Mouse (Mus musculus) cerebellum, adult 2 months (tissue): ENCODE results near the gene Igf2bp3. TPM values are rescaled to one million over a fixed set of nuclear protein-coding genes. Genes with fewer than 3 reads are reported as not detected.

Experiments
- DNase-seq, 2 experiments: peaks; one replicate each; pipeline ENCODE4 v3.0.0; 2021
- H3K27ac ChIP-seq: fragments of 200-500 bp; 2 replicates; pipeline ENCODE4 v1.5.1; 2012; ENCODE audit warnings: low read length, control low read depth, inconsistent platforms; ENCODE audit not compliant: insufficient read depth
- H3K27me3 ChIP-seq: fragments of 200-500 bp; 2 replicates; pipeline ENCODE4 v1.6.1; 2012; ENCODE audit warnings: inconsistent platforms, mild to moderate bottlenecking, low read length, moderate library complexity; ENCODE audit not compliant: control insufficient read depth, insufficient read depth
- H3K4me1 ChIP-seq: fragments of 200-500 bp; 2 replicates; pipeline ENCODE4 v1.6.1; 2011; ENCODE audit warnings: low read length; ENCODE audit not compliant: control insufficient read depth, insufficient read depth
- H3K4me3 ChIP-seq: fragments of 200-500 bp; replicated peaks from 2 replicates; pipeline ENCODE3; 2011; ENCODE audit warnings: mild to moderate bottlenecking, low read depth, low read length, control low read depth; ENCODE audit not compliant: insufficient read depth
- CTCF ChIP-seq: fragments of 200-500 bp; IDR thresholded peaks from 2 replicates; pipeline ENCODE4 v1.5.1; 2011; ENCODE audit warnings: low read depth, mild to moderate bottlenecking, control low read depth, low read length, moderate library complexity, borderline replicate concordance; ENCODE audit not compliant: insufficient read depth
- POLR2A ChIP-seq: fragments of 200-500 bp; IDR thresholded peaks from 2 replicates; pipeline ENCODE4 v1.6.1; 2011; ENCODE audit warnings: low read length, control low read depth, borderline replicate concordance; ENCODE audit not compliant: insufficient read depth
- WGBS: fragments of 180-500 bp; shearing (Covaris S2); methylation state at CpG from one replicate; pipeline ENCODE4 v1.1.7; 2018; 5-methylcytosine and 5-hydroxymethylcytosine counted together
- polyA plus RNA-seq: library from polyadenylated mRNA; depleted of rRNA; stranded (reverse); fragments of >200 nt; gene quantifications from 2 replicates; pipeline ENCODE4 v1.2.3, GENCODE M21; 2012

The Igf2bp3 gene
- polyA plus RNA-seq, 1 experiment = 0.10 TPM

GRCm38 (mm10) chr6:49217581-49218274 is 3.0 kb upstream of the Igf2bp3 start:
- no peak overlapping the region for H3K4me3 ChIP-seq

DNA sequence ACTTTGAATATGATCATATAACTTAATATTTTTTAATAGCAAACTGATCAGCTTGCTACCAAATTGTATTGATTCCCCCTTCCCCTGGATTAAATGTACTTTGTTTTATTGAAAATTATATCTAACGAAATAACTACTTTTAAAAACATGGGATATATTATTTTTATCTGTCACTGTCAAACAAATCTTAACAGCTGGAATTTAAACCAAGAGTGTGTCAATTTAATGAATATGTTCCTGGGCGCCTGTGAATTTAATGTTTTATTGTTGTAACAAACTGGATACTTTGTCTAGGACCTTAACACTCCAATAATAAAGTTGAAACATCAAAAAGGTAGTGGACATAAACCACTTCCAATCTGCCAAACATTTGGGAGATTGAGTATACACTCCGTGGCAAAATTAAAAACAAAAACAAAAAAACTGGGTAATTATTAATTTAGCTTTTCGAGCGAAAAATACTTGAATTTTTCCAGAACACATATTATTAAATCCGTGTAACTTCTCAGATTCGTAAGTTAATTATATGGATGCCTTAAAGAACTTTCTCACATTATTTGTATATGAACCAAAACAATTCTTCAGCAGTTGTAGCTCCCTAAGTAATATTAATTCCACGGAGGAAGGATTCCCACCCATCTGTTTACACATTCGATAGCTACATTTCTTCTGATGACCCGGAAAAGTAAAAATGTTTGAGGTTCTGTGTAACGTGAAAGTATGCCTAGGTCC is 2.2 kb upstream of the Igf2bp3 start:
- Histone ChIP-seq H3K27ac (no peak overlapping the region), H3K4me1 (no peaks in the 10 kb centered on the region), H3K4me3 (no peak overlapping the region), H3K27me3 (peaks cover 33% of the 10 kb centered on the region; the same call in 1 of the 2 replicates)
- no peak for DNase-seq
- 14% methylated on average over 11 of the region's 11 CpGs for WGBS
- TF ChIP-seq POLR2A = no peak
- TF ChIP-seq CTCF = no peak

More at GRCm38 (mm10) chr6:49217581-49218274, 3.0 kb upstream of the Igf2bp3 start:
- Histone ChIP-seq H3K4me1 (no peaks in the 10 kb centered on the region), H3K27me3 (peaks cover 32% of the 10 kb centered on the region; the same call in 1 of the 2 replicates), H3K27ac (no peak overlapping the region)
- 2% methylated on average over 56 of the region's 56 CpGs for WGBS
- peak in 1 of 2 experiments; percentile 46 for DNase-seq
- TF ChIP-seq CTCF (no peak), POLR2A (no peak)

DNA sequence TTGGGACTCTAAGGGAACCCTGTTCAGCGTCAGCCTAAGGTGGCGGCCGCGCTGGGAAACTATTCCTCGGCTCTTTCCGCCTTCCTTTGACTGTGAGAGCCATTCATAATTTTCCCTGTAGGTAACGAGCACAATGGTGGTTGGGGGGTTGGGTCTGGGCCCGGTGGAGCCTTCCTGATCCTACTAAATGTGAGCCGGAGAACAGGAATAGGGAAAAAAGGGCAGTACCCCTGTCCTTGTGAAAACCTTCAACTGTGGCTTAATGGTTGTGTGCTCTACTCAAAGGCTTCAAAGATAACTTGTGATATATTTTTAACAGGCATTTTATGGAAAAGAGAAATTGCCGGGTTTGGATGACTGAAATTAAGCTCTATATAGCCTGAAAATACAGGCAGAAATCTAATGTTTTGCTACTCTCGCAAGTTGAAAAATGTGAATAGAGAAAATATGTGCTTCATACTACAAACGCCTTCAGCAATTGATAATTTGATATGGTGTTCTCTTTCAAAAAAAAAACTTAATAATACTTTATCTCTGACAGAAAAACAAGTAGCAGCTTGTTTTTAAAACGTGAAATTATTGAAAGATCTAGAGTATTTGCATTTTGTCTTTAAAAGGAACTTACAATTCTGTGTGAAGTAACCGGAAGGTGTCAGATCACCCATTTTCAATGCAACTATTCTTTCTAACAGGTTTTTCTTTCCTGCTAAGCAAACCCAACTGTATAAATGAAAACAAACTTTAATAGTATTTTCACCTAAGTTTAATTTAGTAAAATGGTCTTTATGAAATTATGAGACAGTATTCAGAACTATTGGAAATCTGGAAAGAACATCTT is 1.2 kb upstream of the Igf2bp3 start:
- Histone ChIP-seq H3K4me3 (no peak overlapping the region), H3K4me1 (no peaks in the 10 kb centered on the region), H3K27me3 (peaks cover 33% of the 10 kb centered on the region; the same call in 1 of the 2 replicates), H3K27ac (no peak overlapping the region)
- 15% methylated on average over 14 of the region's 14 CpGs for WGBS
- TF ChIP-seq POLR2A (no peak), CTCF (no peak)
- peak in 1 of 2 experiments; percentile 19 for DNase-seq

DNA sequence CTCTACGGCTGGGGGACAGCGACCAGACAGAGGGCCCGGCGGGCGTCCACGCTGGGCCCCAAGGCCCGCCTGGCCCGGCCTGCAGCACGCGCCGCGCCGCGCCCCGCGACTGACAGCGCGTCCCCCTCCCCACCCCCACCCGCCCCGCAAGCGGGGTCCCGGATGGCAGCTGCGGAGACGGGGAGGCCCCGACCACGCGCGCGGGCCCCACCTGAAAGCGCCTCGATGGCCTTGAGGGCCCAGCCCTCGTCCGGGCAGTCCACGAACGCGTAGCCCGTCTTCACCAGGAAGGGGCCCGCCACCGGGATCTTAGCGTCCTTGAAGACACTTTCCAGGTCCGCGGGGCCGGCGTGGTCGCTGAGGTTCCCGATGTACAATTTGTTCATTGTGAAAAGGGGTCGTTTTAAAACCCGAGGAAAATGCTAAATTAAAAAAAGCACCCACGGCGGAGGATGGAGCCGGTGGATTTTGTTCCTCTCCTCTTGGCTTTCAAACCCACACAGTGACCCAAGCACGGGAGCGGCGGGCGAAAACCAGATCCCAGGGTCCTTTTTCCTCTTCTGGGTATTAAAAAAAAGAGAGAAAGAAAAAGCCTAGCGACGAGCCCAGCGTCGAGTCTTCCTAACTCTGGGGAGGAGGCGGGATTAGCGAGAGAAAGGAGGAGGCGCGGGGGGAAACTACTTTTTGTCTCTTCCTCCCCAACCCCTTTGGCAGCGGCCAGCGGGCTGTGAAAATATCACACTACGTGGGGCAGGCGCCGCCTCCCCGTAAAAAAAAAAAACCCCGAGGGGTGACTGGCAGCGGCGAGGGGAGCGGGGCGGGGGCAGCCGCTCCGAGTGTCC is 450 bp downstream of the Igf2bp3 start:
- WGBS = 2% methylated on average over 76 of the region's 76 CpGs
- no peak overlapping the region for H3K27ac ChIP-seq
- TF ChIP-seq POLR2A (no peak), CTCF (no peak)

DNA sequence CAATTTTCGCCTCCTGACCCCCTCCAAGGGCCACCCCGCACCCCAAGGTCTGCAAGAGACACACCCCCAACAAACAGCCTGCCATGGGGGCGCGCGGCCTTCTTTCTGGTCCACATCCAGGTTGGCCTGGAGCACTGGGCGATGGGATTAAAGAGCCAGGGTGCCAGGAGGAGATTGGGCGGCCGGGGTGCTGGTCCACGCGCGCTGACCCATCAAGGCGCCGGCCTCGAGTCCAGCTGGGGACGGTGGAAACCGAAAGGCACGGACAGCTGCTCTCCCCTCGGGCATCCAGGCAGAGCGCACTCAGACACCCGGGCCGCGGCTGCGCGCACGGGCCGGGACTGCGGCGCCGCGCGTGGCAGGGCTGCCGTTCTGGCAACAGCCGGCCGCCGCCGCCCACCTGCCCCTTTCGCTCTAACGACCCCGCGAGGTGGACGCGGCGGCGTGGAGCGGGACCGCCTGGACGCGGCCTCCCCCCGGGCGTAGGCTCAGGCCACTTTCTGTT is 1.1 kb downstream of the Igf2bp3 start:
- no peak overlapping the region for H3K27ac ChIP-seq
- H3K27me3 ChIP-seq = peaks cover 31% of the 10 kb centered on the region; the same call in 1 of the 2 replicates
- peak; percentile 9 to 23 for DNase-seq
- H3K4me1 ChIP-seq = no peaks in the 10 kb centered on the region
- no peak overlapping the region for H3K4me3 ChIP-seq
- TF ChIP-seq CTCF = no peak
- TF ChIP-seq POLR2A = no peak
- 2% methylated on average over 50 of the region's 50 CpGs for WGBS

More for the DNA sequence above, 450 bp downstream of the Igf2bp3 start:
- DNase-seq = peak; percentile 4 to 30
- Histone ChIP-seq H3K4me1 (no peaks in the 10 kb centered on the region), H3K27me3 (peaks cover 31% of the 10 kb centered on the region; the same call in 1 of the 2 replicates), H3K4me3 (no peak overlapping the region)

DNA sequence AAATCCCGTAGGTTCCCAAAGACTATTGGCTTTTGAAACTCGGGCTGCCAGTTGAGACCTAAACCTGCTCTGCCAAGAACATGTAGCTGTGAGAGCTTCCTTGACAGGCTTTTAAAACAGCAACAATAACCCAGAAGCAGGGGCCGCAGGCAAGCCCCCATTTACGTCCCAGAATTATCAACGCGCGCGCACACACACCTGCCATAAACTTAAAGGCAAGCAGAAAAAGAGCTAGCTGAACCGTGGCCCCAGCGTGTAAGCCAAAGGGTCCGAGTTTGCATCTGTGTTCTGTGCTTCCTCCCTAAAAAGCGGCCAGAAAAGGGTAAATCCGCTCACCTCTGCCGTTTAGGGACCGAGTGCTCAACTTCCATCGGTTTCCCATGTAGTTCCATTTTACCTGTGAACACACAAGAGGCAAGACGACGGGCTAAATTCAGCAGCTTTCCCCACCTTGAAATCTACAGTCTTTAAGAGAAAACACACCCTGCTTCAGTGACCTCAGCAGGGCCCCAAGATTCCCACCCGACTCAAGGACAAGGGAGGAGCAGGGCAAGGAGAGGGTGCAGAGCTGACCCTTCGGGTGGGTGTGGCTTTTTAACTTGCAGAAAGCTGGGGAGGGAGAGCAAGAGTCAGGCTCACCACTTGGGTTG is 1.7 kb downstream of the Igf2bp3 start:
- WGBS = 11% methylated on average over 20 of the region's 20 CpGs
- Histone ChIP-seq H3K4me1 (no peaks in the 10 kb centered on the region), H3K27ac (no peak overlapping the region), H3K4me3 (no peak overlapping the region), H3K27me3 (peaks cover 26% of the 10 kb centered on the region; the same call in 1 of the 2 replicates)
- TF ChIP-seq POLR2A = no peak
- TF ChIP-seq CTCF = no peak
- DNase-seq = no peak
